Mouse (Mus musculus) kidney, postnatal 25 days (tissue): Measurements from ENCODE around the gene Tbc1d10b.
A peak's percentile ranks its signal among the peaks of the same experiment; 100 is the strongest.

Source experiments
- DNase-seq, 2 experiments: peaks; one replicate each; pipeline ENCODE4 v3.0.0; 2021; ENCODE audit warnings: mixed read lengths in 2 of 2

The Tbc1d10b gene

GRCm38 (mm10) chr7:127224616-127225015 lies 16.3 kb upstream of the Tbc1d10b start:
- DNase-seq = no peak

GRCm38 (mm10) chr7:127223515-127224478 lies 15.5 kb upstream of the Tbc1d10b start:
- no peak for DNase-seq

GRCm38 (mm10) chr7:127223106-127223505 lies 14.8 kb upstream of the Tbc1d10b start:
- no peak for DNase-seq

GRCm38 (mm10) chr7:127220440-127220839 lies 12.2 kb upstream of the Tbc1d10b start:
- no peak for DNase-seq

- DNase-seq = no peak
Measured at GRCm38 (mm10) chr7:127218670-127219069, 10.4 kb upstream of the Tbc1d10b start.

GRCm38 (mm10) chr7:127217901-127218642 lies 9.8 kb upstream of the Tbc1d10b start:
- DNase-seq = no peak

- DNase-seq = no peak
Measured at GRCm38 (mm10) chr7:127217475-127217874, 9.2 kb upstream of the Tbc1d10b start.

GRCm38 (mm10) chr7:127216307-127216706 lies 8.0 kb upstream of the Tbc1d10b start:
- DNase-seq = no peak

- peak; percentile 67 to 82 for DNase-seq
Measured at GRCm38 (mm10) chr7:127214981-127215871, 7.0 kb upstream of the Tbc1d10b start.

GRCm38 (mm10) chr7:127214521-127214920 lies 6.3 kb upstream of the Tbc1d10b start:
- DNase-seq = no peak

- DNase-seq = no peak
Measured at GRCm38 (mm10) chr7:127213930-127214329, 5.7 kb upstream of the Tbc1d10b start.

- peak in 1 of 2 experiments; percentile 65 for DNase-seq
Measured at GRCm38 (mm10) chr7:127213485-127213884, 5.2 kb upstream of the Tbc1d10b start.

GRCm38 (mm10) chr7:127212432-127213250 lies 4.4 kb upstream of the Tbc1d10b start:
- no peak for DNase-seq

GRCm38 (mm10) chr7:127211014-127211745 lies 2.9 kb upstream of the Tbc1d10b start:
- DNase-seq = no peak

- DNase-seq = no peak
Measured at GRCm38 (mm10) chr7:127210266-127210665, 2.0 kb upstream of the Tbc1d10b start.

GRCm38 (mm10) chr7:127209851-127210250 lies 1.6 kb upstream of the Tbc1d10b start:
- no peak for DNase-seq

GRCm38 (mm10) chr7:127208553-127209438 lies 528 bp upstream of the Tbc1d10b start, which contains the start of gene Mylpf:
Gene Mylpf, plus strand, starts transcription at chr7:127208890.
- DNase-seq = peak; percentile 94 to 98

GRCm38 (mm10) chr7:127207374-127208294 lies 634 bp downstream of the Tbc1d10b start:
- peak in 1 of 2 experiments; percentile 70 for DNase-seq

- DNase-seq = no peak
Measured at GRCm38 (mm10) chr7:127206606-127207005, 1.7 kb downstream of the Tbc1d10b start.
